Mouse (Mus musculus) liver, embryonic 13.5 days (tissue): ENCODE data around the gene Gckr. TPM values are rescaled to one million over a fixed set of nuclear protein-coding genes. Genes with fewer than 3 reads are reported as not detected.
A peak's percentile ranks its signal among the peaks of the same experiment; 100 is the strongest.

ENCODE experiments used
- ATAC-seq: fragments of 200-750 bp; cut with Nextera tagmentation; 2 replicates; pipeline ENCODE4 v1.8.0; 2017; ENCODE audit warnings: low read depth, mild to moderate bottlenecking, moderate number of reproducible peaks, moderate library complexity
- DNase-seq: peaks from one replicate; pipeline ENCODE4 v3.0.0; 2022
- H3K27ac ChIP-seq: fragments of 300-500 bp; sonication (generic); 2 replicates; pipeline ENCODE4 v1.5.1; 2015; ENCODE audit warnings: moderate library complexity, mild to moderate bottlenecking, inconsistent platforms
- H3K27me3 ChIP-seq: fragments of 300-500 bp; sonication (generic); 2 replicates; pipeline ENCODE4 v1.6.1; 2015; ENCODE audit warnings: mild to moderate bottlenecking, inconsistent platforms
- H3K36me3 ChIP-seq: fragments of 300-500 bp; sonication (generic); 2 replicates; pipeline ENCODE4 v1.6.1; 2015; ENCODE audit warnings: mild to moderate bottlenecking, inconsistent platforms
- H3K4me1 ChIP-seq: fragments of 300-500 bp; sonication (generic); replicated peaks from 2 replicates; pipeline ENCODE4 v1.6.1; 2015; ENCODE audit warnings: inconsistent platforms
- H3K4me2 ChIP-seq: fragments of 300-500 bp; sonication (generic); 2 replicates; pipeline ENCODE4 v1.6.1; 2015; ENCODE audit warnings: inconsistent platforms, mild to moderate bottlenecking, moderate library complexity
- H3K4me3 ChIP-seq: fragments of 300-500 bp; sonication (generic); replicated peaks from 2 replicates; pipeline ENCODE4 v1.5.1; 2015; ENCODE audit warnings: mild to moderate bottlenecking, inconsistent platforms
- H3K9ac ChIP-seq: fragments of 300-500 bp; sonication (generic); 2 replicates; pipeline ENCODE4 v1.6.1; 2015; ENCODE audit warnings: mild to moderate bottlenecking, inconsistent platforms
- H3K9me3 ChIP-seq: fragments of 300-500 bp; sonication (generic); replicated peaks from 2 replicates; pipeline ENCODE4 v1.6.1; 2016; ENCODE audit warnings: inconsistent platforms
- WGBS: fragments of 180-500 bp; shearing (Covaris S2); methylation state at CpG from one replicate; pipeline ENCODE4 v1.1.7; 2015; ENCODE audit not compliant: insufficient replicate concordance; 5-methylcytosine and 5-hydroxymethylcytosine counted together
- polyA plus RNA-seq: library from polyadenylated mRNA; unstranded; fragments of >200 nt; fragmentation: Nextera tagmentation; extraction: Ambion mirVana; gene quantifications from 2 replicates; pipeline ENCODE4 v1.2.1, GENCODE M21; 2015

Gckr gene
- 10.8 and 13.8 TPM in 2 replicates for polyA plus RNA-seq

DNA sequence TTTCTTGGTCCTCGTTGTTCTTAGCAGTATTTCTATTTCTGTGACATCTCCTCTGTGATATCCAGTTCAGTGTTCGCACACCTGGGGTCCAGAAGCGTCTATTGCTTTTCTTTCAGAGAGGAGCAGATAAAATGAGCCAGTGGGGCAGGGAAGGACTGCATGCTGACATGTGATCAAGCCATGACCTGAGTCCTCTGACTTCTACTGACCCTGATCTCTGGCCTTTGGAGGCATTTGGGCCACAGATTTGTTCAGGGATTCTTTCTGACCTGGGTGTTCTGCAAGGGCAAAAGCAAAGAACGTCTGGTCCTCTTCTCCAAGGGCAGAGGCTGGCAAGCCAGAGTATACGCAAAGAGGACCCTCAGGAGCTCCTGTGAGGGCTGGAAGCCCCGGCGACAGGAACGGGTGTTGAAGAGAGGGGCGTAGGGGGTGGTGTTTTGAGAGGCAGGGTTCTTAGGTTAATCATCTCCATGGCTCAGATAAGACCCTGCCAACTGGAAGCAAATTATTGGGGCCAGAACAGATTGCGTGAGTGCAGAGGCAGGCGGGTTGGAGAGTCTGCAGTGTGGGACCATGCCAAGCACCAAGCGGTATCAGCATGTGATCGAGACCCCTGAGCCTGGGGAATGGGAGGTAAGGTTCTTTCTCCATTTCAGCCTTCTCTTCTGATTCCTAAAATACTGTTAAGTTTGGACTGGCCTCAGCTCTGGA is at the start of gene Gckr:
Gene Gckr, plus strand, starts transcription at position 397 of the 711 bp plus-strand sequence.
- Histone ChIP-seq H3K36me3 (peaks cover 2% of the 10 kb centered on the region; the same call in 1 of the 2 replicates), H3K27ac (peak within 1 kb of the TSS; percentile 31), H3K27me3 (peaks cover 60% of the 10 kb centered on the region), H3K4me2 (peak within 1 kb of the TSS; percentile 11), H3K4me3 (no peak within 1 kb of the TSS), H3K4me1 (peaks cover 17% of the 10 kb centered on the region), H3K9ac (no peak within 1 kb of the TSS), H3K9me3 (no peaks in the 10 kb centered on the region)
- DNase-seq: no peak
- peak; percentile 49 for ATAC-seq
- 52% methylated on average over 13 of the region's 13 CpGs for WGBS

DNA sequence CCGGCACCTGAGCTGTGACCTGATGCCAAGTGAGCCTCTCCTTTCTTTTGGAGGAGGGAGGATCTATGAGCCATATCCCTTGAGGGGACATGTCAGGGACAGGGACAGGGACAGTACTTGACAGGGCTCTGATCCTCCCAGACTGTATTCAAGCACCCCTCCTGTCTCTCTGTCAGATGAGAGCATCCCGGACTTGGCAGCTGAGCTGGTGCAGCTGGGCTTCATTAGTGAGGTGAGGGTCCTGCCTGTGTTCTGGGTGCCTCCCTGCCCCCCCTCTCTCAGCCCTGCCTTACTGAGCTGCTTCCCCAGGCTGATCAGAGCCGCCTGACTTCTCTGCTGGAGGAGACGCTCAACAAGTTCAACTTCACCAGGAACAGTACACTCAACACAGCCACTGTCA is 46.5 kb upstream of the Gckr start:
- WGBS: 82% methylated on average over 4 of the region's 4 CpGs
- Histone ChIP-seq H3K4me2 (no peak overlapping the region; the same call in 1 of the 2 replicates), H3K36me3 (peaks cover 83% of the 10 kb centered on the region), H3K9ac (no peak overlapping the region), H3K4me3 (no peak overlapping the region), H3K27me3 (no peaks in the 10 kb centered on the region), H3K9me3 (no peaks in the 10 kb centered on the region), H3K4me1 (peaks cover 29% of the 10 kb centered on the region), H3K27ac (no peak overlapping the region)
- no peak for DNase-seq
- ATAC-seq: no peak

DNA sequence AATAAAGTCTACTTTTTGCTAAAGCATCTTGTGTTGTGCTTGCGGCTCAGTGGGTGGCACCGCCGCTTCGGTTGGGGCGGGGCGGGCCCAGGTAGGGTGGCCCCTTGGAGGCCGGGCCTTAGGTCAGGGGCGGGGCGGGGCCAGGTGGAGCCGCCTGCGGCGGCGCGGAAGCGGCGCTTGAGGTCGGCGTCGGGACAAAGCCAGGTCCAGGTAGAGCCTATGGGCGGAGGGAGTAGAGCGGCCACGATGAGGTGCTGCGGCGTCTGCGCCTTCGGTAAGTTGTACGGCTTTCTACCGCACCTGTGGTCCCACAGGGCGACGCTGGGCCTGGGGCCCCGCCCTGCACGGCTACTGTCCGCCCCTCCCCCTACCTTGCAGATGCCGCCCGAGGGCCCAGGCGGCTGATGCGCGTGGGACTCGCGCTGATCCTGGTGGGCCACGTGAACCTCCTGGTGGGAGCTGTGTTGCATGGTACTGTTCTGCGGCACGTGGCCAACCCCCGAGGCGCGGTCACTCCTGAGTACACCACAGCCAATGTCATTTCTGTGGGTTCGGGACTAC is 45.6 kb upstream of the Gckr start, which contains the start of gene Krtcap3:
Gene Krtcap3, plus strand, starts transcription at position 151 of the 561 bp plus-strand sequence.
- 62% methylated on average over 47 of the region's 47 CpGs for WGBS
- H3K27me3 ChIP-seq: no peaks in the 10 kb centered on the region
- ATAC-seq (peak; percentile 78), DNase-seq (peak; percentile 32)
- no peaks in the 10 kb centered on the region for H3K9me3 ChIP-seq
- peak within 1 kb of the TSS; percentile 36; the same call in 1 of the 2 replicates for H3K9ac ChIP-seq
- peak within 1 kb of the TSS; percentile 68 for H3K4me2 ChIP-seq
- H3K4me1 ChIP-seq: peaks cover 29% of the 10 kb centered on the region
- peak within 1 kb of the TSS; percentile 53 for H3K4me3 ChIP-seq
- H3K27ac ChIP-seq: no peak within 1 kb of the TSS
- peaks cover 73% of the 10 kb centered on the region for H3K36me3 ChIP-seq

DNA sequence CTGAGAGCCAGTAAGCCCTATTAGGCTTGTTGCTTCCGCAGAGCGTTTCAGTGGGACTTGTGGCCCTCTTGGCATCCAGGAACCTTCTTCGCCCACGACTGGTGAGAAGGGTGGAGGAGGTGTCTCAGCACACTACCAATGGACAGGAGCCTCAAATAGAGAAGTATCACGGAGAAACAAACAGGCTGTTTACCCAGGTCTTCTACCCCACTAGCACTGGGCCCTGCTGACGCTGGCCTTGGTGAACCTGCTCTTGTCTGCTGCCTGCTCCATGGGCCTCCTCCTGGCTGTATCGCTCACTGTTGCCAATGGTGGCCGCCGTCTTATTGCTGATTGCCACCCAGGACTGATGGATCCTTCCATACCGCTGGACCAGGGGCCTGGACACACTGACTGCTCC is 45.1 kb upstream of the Gckr start:
- peaks cover 29% of the 10 kb centered on the region for H3K4me1 ChIP-seq
- H3K9ac ChIP-seq: 0 out of 2 replicates have a peak overlapping the region, but pooled peaks have one; percentile 36
- no peaks in the 10 kb centered on the region for H3K9me3 ChIP-seq
- 70% methylated on average over 10 of the region's 10 CpGs for WGBS
- ATAC-seq (no peak), DNase-seq (no peak)
- H3K4me2 ChIP-seq: peak overlapping the region; percentile 68
- H3K36me3 ChIP-seq: peaks cover 68% of the 10 kb centered on the region
- H3K27me3 ChIP-seq: no peaks in the 10 kb centered on the region
- H3K4me3 ChIP-seq: peak overlapping the region; percentile 53
- H3K27ac ChIP-seq: no peak overlapping the region

DNA sequence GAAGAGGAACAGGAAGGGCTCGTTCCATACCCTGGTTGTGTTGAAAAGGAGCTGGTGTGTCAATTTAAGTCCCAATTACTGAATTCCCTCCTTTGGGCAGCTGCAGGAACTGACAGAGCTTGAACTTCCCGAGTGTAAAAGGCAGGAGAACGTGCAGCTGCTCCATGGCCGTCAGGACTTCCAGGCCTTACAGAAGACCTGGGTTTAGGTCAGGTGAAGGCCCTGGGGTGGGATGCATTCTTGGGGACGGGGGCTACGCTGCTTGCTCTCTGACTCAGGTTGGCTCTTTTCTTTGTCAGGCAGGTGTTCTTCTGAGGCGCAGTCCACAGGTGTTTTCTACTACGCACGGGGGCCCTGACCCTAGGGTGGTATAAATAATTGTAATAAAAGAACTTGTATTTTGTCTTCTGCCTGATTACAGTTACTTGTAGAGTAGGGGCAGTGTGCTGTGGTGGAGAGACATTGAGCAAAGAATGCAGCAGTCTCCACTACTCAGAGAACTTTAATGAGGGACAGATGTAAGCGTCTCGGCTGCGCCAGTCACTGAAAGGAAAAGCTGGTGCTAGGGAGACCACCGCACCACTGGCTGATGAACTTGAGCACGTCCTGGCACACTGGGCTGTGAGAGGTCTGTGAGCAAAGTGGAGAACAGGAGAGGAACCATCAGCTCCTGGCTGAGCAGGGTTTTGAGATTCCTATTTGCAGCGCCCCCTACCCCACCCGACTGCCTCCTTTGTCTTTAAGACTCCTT is 44.3 kb upstream of the Gckr start:
- no peak for DNase-seq
- Histone ChIP-seq H3K9me3 (no peaks in the 10 kb centered on the region), H3K27me3 (no peaks in the 10 kb centered on the region), H3K4me3 (no peak overlapping the region), H3K36me3 (peaks cover 60% of the 10 kb centered on the region), H3K9ac (no peak overlapping the region), H3K27ac (no peak overlapping the region), H3K4me2 (no peak overlapping the region), H3K4me1 (peaks cover 29% of the 10 kb centered on the region)
- ATAC-seq: no peak
- 79% methylated on average over 16 of the region's 16 CpGs for WGBS

DNA sequence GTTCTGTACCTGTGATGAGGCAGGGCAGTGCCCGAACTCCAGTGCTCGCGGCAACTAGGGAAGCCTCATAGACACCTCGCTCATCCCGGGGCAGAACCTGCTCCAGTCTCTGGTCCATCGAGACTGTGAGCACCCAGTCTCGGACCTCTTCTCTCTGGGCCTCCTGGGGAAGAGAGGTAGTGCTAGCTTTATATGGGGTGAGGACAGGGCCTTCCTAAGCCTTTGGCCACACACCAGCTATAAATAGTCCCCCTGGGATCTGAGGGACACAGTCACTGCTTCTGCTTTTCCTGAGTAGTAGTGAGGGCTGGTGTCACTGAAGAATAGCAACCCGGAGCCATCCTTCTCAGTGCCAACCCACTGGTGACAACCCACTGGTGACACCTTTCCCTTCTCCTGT is 43.4 kb upstream of the Gckr start:
- no peak overlapping the region for H3K4me3 ChIP-seq
- H3K4me1 ChIP-seq: peaks cover 29% of the 10 kb centered on the region
- no peak overlapping the region for H3K27ac ChIP-seq
- WGBS: 85% methylated on average over 8 of the region's 8 CpGs
- H3K36me3 ChIP-seq: peaks cover 52% of the 10 kb centered on the region
- no peak overlapping the region for H3K4me2 ChIP-seq
- ATAC-seq: no peak
- DNase-seq: no peak
- H3K27me3 ChIP-seq: no peaks in the 10 kb centered on the region
- no peaks in the 10 kb centered on the region for H3K9me3 ChIP-seq
- H3K9ac ChIP-seq: no peak overlapping the region

DNA sequence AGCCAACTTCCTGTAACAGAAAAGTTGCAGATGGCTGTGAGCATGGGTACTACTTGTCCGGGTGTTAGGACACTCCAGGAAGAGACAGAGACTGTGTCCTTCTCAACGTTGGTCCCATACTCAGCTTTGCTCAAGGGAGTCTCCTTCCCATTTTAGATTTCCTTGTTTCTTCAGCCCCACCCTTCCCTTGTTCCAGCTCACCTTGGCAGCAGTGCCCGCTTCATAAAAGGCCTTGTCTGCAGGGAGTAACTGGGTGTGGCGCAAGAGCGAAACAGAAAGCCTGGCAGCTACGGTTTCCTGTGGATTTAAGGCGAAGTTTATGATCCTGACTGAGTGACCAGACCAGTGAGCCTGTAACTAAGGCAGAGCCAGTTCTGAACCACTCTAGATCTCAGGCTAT is 42.8 kb upstream of the Gckr start:
- H3K9ac ChIP-seq: no peak overlapping the region
- DNase-seq: no peak
- no peaks in the 10 kb centered on the region for H3K27me3 ChIP-seq
- H3K4me1 ChIP-seq: peaks cover 29% of the 10 kb centered on the region
- H3K27ac ChIP-seq: no peak overlapping the region
- H3K9me3 ChIP-seq: no peaks in the 10 kb centered on the region
- H3K4me2 ChIP-seq: no peak overlapping the region
- H3K36me3 ChIP-seq: peaks cover 45% of the 10 kb centered on the region
- 67% methylated on average over 7 of the region's 7 CpGs for WGBS
- no peak overlapping the region for H3K4me3 ChIP-seq
- no peak for ATAC-seq

DNA sequence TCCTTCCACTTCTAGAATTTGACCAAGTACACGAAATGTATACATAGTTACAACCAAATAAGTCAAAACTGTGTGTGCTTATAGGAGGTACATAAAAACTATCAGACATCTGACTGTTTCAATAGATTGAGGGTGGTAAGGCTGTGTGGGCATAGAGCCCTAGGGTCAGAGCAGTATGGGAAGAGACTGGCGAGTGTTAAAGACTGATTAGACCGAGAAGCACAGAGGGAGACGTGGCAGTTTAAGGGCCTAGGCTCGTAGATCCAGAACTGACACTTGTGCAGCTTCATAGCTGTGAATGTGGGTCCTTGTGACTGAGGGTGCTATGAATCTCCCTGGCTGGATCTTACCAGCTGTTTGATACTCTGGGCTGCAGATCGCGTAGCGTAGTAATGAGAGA is 42.3 kb upstream of the Gckr start:
- H3K4me2 ChIP-seq: no peak overlapping the region
- 60% methylated on average over 8 of the region's 8 CpGs for WGBS
- H3K4me1 ChIP-seq: peaks cover 29% of the 10 kb centered on the region
- 0 out of 2 replicates have a peak, but pooled peaks have one; percentile 24 for ATAC-seq
- H3K27ac ChIP-seq: no peak overlapping the region
- H3K27me3 ChIP-seq: no peaks in the 10 kb centered on the region
- no peak for DNase-seq
- no peak overlapping the region for H3K4me3 ChIP-seq
- H3K9me3 ChIP-seq: no peaks in the 10 kb centered on the region
- no peak overlapping the region for H3K9ac ChIP-seq
- H3K36me3 ChIP-seq: peaks cover 41% of the 10 kb centered on the region

DNA sequence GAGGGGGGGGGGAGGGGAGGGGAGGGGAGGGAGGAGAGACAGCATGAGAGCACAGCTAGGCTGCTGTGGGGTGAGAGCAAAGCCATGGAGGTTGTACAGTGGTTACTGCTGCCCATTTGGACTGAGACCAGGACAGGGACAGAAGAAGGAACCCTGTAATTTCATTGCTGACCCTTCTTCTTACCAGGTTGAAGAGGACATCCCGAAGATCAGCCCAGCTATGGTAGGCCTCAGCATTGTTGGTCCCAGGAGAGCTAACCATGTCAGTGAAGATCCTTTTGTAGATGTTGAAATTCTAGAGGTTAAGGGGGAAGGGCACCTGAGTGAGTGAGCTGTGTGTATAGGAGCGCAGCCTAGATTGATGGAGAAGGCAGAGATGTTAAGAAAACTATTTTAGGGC is 41.9 kb upstream of the Gckr start:
- Histone ChIP-seq H3K9ac (no peak overlapping the region), H3K36me3 (peaks cover 36% of the 10 kb centered on the region), H3K27ac (no peak overlapping the region), H3K4me3 (no peak overlapping the region), H3K9me3 (no peaks in the 10 kb centered on the region), H3K4me2 (no peak overlapping the region), H3K4me1 (peaks cover 29% of the 10 kb centered on the region), H3K27me3 (no peaks in the 10 kb centered on the region)
- ATAC-seq (no peak), DNase-seq (no peak)
- 83% methylated on average over 2 of the region's 2 CpGs for WGBS

DNA sequence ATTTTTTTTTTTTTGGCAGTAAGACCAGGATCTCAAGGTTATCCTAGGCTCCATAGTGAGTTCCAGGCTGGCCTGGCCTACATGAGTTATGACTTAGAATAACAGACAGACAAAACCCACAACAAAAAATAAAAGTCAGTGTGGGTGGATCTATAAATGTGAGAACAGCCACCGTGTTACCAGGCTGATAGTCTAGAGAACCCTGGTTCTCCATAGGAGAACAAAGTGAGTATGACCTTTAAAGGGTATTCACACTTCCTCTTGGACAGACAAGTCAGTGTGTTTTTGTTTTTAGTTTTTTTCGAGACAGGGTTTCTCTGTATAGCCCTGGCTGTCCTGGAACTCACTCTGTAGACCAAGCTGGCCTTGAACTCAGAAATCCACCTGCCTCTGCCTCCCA is 41.3 kb upstream of the Gckr start:
- peaks cover 30% of the 10 kb centered on the region for H3K36me3 ChIP-seq
- peaks cover 26% of the 10 kb centered on the region for H3K4me1 ChIP-seq
- H3K27ac ChIP-seq: no peak overlapping the region
- no peaks in the 10 kb centered on the region for H3K27me3 ChIP-seq
- ATAC-seq (no peak), DNase-seq (no peak)
- H3K4me3 ChIP-seq: no peak overlapping the region
- H3K4me2 ChIP-seq: no peak overlapping the region
- no peak overlapping the region for H3K9ac ChIP-seq
- WGBS: 71% methylated on average over 2 of the region's 2 CpGs
- no peaks in the 10 kb centered on the region for H3K9me3 ChIP-seq

DNA sequence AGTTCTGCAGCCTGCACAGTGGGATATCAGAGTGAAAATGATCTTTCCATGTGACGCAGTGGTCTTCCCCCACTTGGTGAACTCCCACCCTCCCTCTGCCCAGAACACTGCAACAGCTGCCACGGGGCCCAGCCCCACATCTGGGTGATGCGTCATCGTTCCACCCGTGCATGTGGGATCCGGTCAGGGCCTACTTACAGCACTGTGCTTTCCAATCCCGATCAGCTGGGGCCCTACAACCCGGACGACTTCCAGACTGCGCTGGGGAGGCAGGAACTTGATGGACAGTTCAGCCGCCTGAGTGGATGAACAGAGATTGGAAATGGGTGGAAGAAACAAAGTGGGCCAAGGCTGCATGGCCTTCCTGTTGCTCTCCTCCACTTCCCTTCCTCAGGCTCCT is 39.6 kb upstream of the Gckr start:
- H3K36me3 ChIP-seq: peaks cover 14% of the 10 kb centered on the region
- H3K4me3 ChIP-seq: no peak overlapping the region
- H3K4me2 ChIP-seq: no peak overlapping the region
- DNase-seq (no peak), ATAC-seq (no peak)
- WGBS: 70% methylated on average over 11 of the region's 11 CpGs
- H3K9ac ChIP-seq: no peak overlapping the region
- H3K9me3 ChIP-seq: no peaks in the 10 kb centered on the region
- H3K27me3 ChIP-seq: no peaks in the 10 kb centered on the region
- H3K27ac ChIP-seq: no peak overlapping the region
- H3K4me1 ChIP-seq: peaks cover 17% of the 10 kb centered on the region
